Comparison of ENCODE assay signal across 21 mouse cellular contexts in genomic region chrX:135792326-135792725, GRCm38 (mm10). TPM values are rescaled to one million over a fixed set of nuclear protein-coding genes. Genes with fewer than 3 reads are reported as not detected.
A peak's percentile ranks its signal among the peaks of the same experiment; 100 is the strongest.
DNase-seq lines count a peak whose midpoint lies in the region; ATAC-seq and TF ChIP-seq lines count a peak whose summit lies in the region.
"Had no signal": no experiment of that assay in that cellular context is flagged by ENCODE, and none has a peak within 500 bp of the region (broad histone marks: within the 10 kb centered on the region; RNA-seq: fewer than 3 reads in every experiment).

No protein-coding gene starts in this region.

- H3K36me3 ChIP-seq in forebrain, embryonic 15.5 days = no peaks in the 10 kb centered on the region
- H3K36me3 ChIP-seq in forebrain, embryonic 11.5 days (ENCODE audit: control insufficient read depth, insufficient read depth, low read length) = no peaks in the 10 kb centered on the region
- no peaks in the 10 kb centered on the region for H3K36me3 ChIP-seq in forebrain, embryonic 16.5 days (ENCODE audit: control insufficient read depth, insufficient read depth)
- H3K36me3 ChIP-seq: hindbrain, embryonic 13.5 days; midbrain, embryonic 10.5 days had no signal

- no peak for DNase-seq in forebrain, embryonic 11.5 days (ENCODE audit: low spot score)
- peak; percentile 46 for DNase-seq in brain, embryonic 14.5 days (ENCODE audit: low read depth)
- peak; percentile 34 for DNase-seq in telencephalon, adult 2 months (ENCODE audit: low read depth, low spot score)
- DNase-seq in lung, postnatal 14 days = no peak
- no peak for DNase-seq in gastrocnemius, postnatal 36 days
- DNase-seq: adrenal gland, adult 8-10 months; cerebellum, adult 9-10 months; heart, postnatal 36 days; kidney, adult 2 months; layer of hippocampus, adult 9-11 months; liver, postnatal 0 days; thymus, postnatal 14 days had no signal

- H3K27ac ChIP-seq in forebrain, embryonic 15.5 days (replicated peaks) = peak overlapping the region; percentile 43; the same call in 1 of the 2 replicates
- no peak overlapping the region for H3K27ac ChIP-seq in forebrain, embryonic 11.5 days (ENCODE audit: low read depth, low read length)
- peak overlapping the region; percentile 25 for H3K27ac ChIP-seq in forebrain, embryonic 16.5 days (ENCODE audit: low read length)
- H3K27ac ChIP-seq: hindbrain, embryonic 13.5 days; kidney, postnatal 0 days; midbrain, embryonic 10.5 days had no signal

- no peak for TF ChIP-seq CTCF in brain, embryonic 14.5 days (IDR thresholded peaks at IDR 0.05; ENCODE audit: borderline replicate concordance, extremely low read depth, insufficient read depth, insufficient read length)

- TF ChIP-seq POLR2A in brain, embryonic 14.5 days (IDR thresholded peaks at IDR 0.05; ENCODE audit: borderline replicate concordance, extremely low read depth, insufficient read depth, insufficient read length, poor library complexity, severe bottlenecking) = no peak

- no peak overlapping the region for H3K4me2 ChIP-seq in forebrain, embryonic 15.5 days (replicated peaks)
- H3K4me2 ChIP-seq in forebrain, embryonic 11.5 days (ENCODE audit: low read depth, low read length, severe bottlenecking) = no peak overlapping the region
- no peak overlapping the region for H3K4me2 ChIP-seq in forebrain, embryonic 16.5 days (ENCODE audit: low read length)
- H3K4me2 ChIP-seq: hindbrain, embryonic 13.5 days; liver, embryonic 11.5 days had no signal

- no peak overlapping the region for H3K9ac ChIP-seq in forebrain, embryonic 15.5 days (replicated peaks)
- no peak overlapping the region for H3K9ac ChIP-seq in forebrain, embryonic 11.5 days (ENCODE audit: low read length)
- H3K9ac ChIP-seq in forebrain, embryonic 16.5 days (replicated peaks; ENCODE audit: low read depth, low read length) = no peak overlapping the region
- H3K9ac ChIP-seq: hindbrain, embryonic 13.5 days; liver, postnatal 0 days had no signal

- no peaks in the 10 kb centered on the region for H3K4me1 ChIP-seq in forebrain, embryonic 15.5 days
- no peaks in the 10 kb centered on the region for H3K4me1 ChIP-seq in forebrain, embryonic 11.5 days (replicated peaks; ENCODE audit: control insufficient read depth, insufficient read depth, low read length)
- no peaks in the 10 kb centered on the region; the same call in 1 of the 2 replicates for H3K4me1 ChIP-seq in forebrain, embryonic 16.5 days (replicated peaks; ENCODE audit: control insufficient read depth, insufficient read depth, low read length)
- H3K4me1 ChIP-seq: hindbrain, embryonic 13.5 days had no signal

- H3K27me3 ChIP-seq in forebrain, embryonic 15.5 days = no peaks in the 10 kb centered on the region
- no peaks in the 10 kb centered on the region for H3K27me3 ChIP-seq in forebrain, embryonic 11.5 days (ENCODE audit: control insufficient read depth, insufficient read depth, low read length)
- H3K27me3 ChIP-seq in forebrain, embryonic 16.5 days (replicated peaks; ENCODE audit: control insufficient read depth, insufficient read depth, low read length) = no peaks in the 10 kb centered on the region
- H3K27me3 ChIP-seq: hindbrain, embryonic 13.5 days had no signal

- WGBS in forebrain, embryonic 15.5 days = 54% methylated on average over 6 of the region's 6 CpGs
- WGBS in forebrain, embryonic 11.5 days = 77% methylated on average over 6 of the region's 6 CpGs
- 43% methylated on average over 6 of the region's 6 CpGs for WGBS in forebrain, embryonic 16.5 days

- no peak overlapping the region for H3K4me3 ChIP-seq in forebrain, embryonic 15.5 days
- H3K4me3 ChIP-seq in forebrain, embryonic 11.5 days (ENCODE audit: low read depth, low read length) = no peak overlapping the region
- H3K4me3 ChIP-seq in forebrain, embryonic 16.5 days (replicated peaks; ENCODE audit: low read length) = no peak overlapping the region
- H3K4me3 ChIP-seq: hindbrain, embryonic 13.5 days; midbrain, embryonic 10.5 days had no signal

- no peak for ATAC-seq in forebrain, embryonic 15.5 days (replicated peaks)
- no peak for ATAC-seq in forebrain, embryonic 11.5 days (replicated peaks; ENCODE audit: low FRiP score)
- no peak for ATAC-seq in forebrain, embryonic 16.5 days
- ATAC-seq: activated CD4-positive, CD25-positive, alpha-beta regulatory T cell, adult 4 months; liver, postnatal 0 days; lung, postnatal 0 days; midbrain, embryonic 16.5 days had no signal

- H3K9me3 ChIP-seq in forebrain, embryonic 15.5 days = no peaks in the 10 kb centered on the region
- H3K9me3 ChIP-seq in forebrain, embryonic 11.5 days (ENCODE audit: control insufficient read depth, low read length) = no peaks in the 10 kb centered on the region
- no peaks in the 10 kb centered on the region for H3K9me3 ChIP-seq in forebrain, embryonic 16.5 days (ENCODE audit: control insufficient read depth, low read length)
- H3K9me3 ChIP-seq: hindbrain, embryonic 13.5 days; midbrain, embryonic 10.5 days had no signal

- intact Hi-C loops in gastrocnemius, postnatal 36 days (cut with DNase I) = loop anchor here (5.0 kb wide), 1 partner anchor 40 kb away; no protein-coding TSS in a partner anchor

RNA-seq across cellular contexts. Expression of gene Bhlhb9, which starts 5.1 kb away (rescaled TPM):
- polyA plus RNA-seq in forebrain, embryonic 15.5 days (2015; fragmentation: Nextera tagmentation; extraction: Ambion mirVana) = 94.1 and 104 TPM in 2 replicates
- 65.5 and 71.6 TPM in 2 replicates for polyA plus RNA-seq in forebrain, embryonic 11.5 days (2014; fragmentation: Nextera tagmentation; extraction: Ambion mirVana)
- 51.1 and 59.9 TPM in 2 replicates for polyA plus RNA-seq in brain, embryonic 14.5 days (2012; rRNA removed)
- 106 and 110 TPM in 2 replicates for polyA plus RNA-seq in forebrain, embryonic 16.5 days (2015; fragmentation: Nextera tagmentation; extraction: Ambion mirVana)
- 1 to 10 TPM; 2.3 to 5.3 TPM for total RNA-seq in gastrocnemius, postnatal 36 days (2021)

RNA-seq across cellular contexts. Expression of gene Gprasp2, which starts 46.5 kb away (rescaled TPM):
- 100 and 121 TPM in 2 replicates for polyA plus RNA-seq in forebrain, embryonic 15.5 days (2015; fragmentation: Nextera tagmentation; extraction: Ambion mirVana)
- polyA plus RNA-seq in forebrain, embryonic 11.5 days (2014; fragmentation: Nextera tagmentation; extraction: Ambion mirVana) = 41.2 and 42.7 TPM in 2 replicates
- 133 and 134 TPM in 2 replicates for polyA plus RNA-seq in brain, embryonic 14.5 days (2012; rRNA removed)
- polyA plus RNA-seq in forebrain, embryonic 16.5 days (2015; fragmentation: Nextera tagmentation; extraction: Ambion mirVana) = 107 and 144 TPM in 2 replicates
- total RNA-seq in gastrocnemius, postnatal 36 days (2021) = 1 to 10 TPM in 1 of 2 experiments, under 1 TPM in 1; 0.72 to 1.9 TPM

RNA-seq across cellular contexts. Expression of gene Armcx5, which starts 49.8 kb away (rescaled TPM):
- polyA plus RNA-seq in forebrain, embryonic 15.5 days (2015; fragmentation: Nextera tagmentation; extraction: Ambion mirVana) = 12.2 and 12.6 TPM in 2 replicates
- 9.7 and 10.2 TPM in 2 replicates for polyA plus RNA-seq in forebrain, embryonic 11.5 days (2014; fragmentation: Nextera tagmentation; extraction: Ambion mirVana)
- 8.2 and 8.5 TPM in 2 replicates for polyA plus RNA-seq in brain, embryonic 14.5 days (2012; rRNA removed)
- polyA plus RNA-seq in forebrain, embryonic 16.5 days (2015; fragmentation: Nextera tagmentation; extraction: Ambion mirVana) = 11.5 and 13.8 TPM in 2 replicates
- total RNA-seq in gastrocnemius, postnatal 36 days (2021) = 1 to 10 TPM; 2.6 to 3.8 TPM

RNA-seq across cellular contexts. Expression of gene Gprasp1, which starts 49.8 kb away (rescaled TPM):
- polyA plus RNA-seq in forebrain, embryonic 15.5 days (2015; fragmentation: Nextera tagmentation; extraction: Ambion mirVana) = 123 and 133 TPM in 2 replicates
- polyA plus RNA-seq in forebrain, embryonic 11.5 days (2014; fragmentation: Nextera tagmentation; extraction: Ambion mirVana) = 78.1 and 81.5 TPM in 2 replicates
- 153 and 194 TPM in 2 replicates for polyA plus RNA-seq in brain, embryonic 14.5 days (2012; rRNA removed)
- 139 and 173 TPM in 2 replicates for polyA plus RNA-seq in forebrain, embryonic 16.5 days (2015; fragmentation: Nextera tagmentation; extraction: Ambion mirVana)
- total RNA-seq in gastrocnemius, postnatal 36 days (2021) = 10 to 100 TPM; 13.7 to 16.2 TPM

Comparison
In these comparisons a context has a peak if more than half of its experiments do, and no peak if none do; other contexts are left out.
1. DNase-seq: peak in brain, embryonic 14.5 days (single experiment) and telencephalon, adult 2 months (single experiment); none in forebrain, embryonic 11.5 days (single experiment), lung, postnatal 14 days (single experiment) and gastrocnemius, postnatal 36 days (0 of 2).